Mouse (Mus musculus) heart, embryonic 11.5 days (tissue): ENCODE measurements around the gene Nfkb1. TPM values are rescaled to one million over a fixed set of nuclear protein-coding genes. Genes with fewer than 3 reads are reported as not detected.

Experiments used
- ATAC-seq: fragments of 200-750 bp; cut with Nextera tagmentation; replicated peaks from 2 replicates; pipeline ENCODE4 v1.8.0; 2017; ENCODE audit warnings: moderate library complexity; ENCODE audit not compliant: insufficient number of reproducible peaks, low FRiP score, low TSS enrichment
- H3K27ac ChIP-seq: fragments of 300-500 bp; sonication (generic); 2 replicates; pipeline ENCODE4 v1.5.1; 2014; ENCODE audit warnings: mild to moderate bottlenecking, low read depth, low read length
- H3K27me3 ChIP-seq: fragments of 300-500 bp; sonication (generic); 2 replicates; pipeline ENCODE4 v1.6.1; 2014; ENCODE audit warnings: mild to moderate bottlenecking, low read length, mixed read lengths; ENCODE audit not compliant: control insufficient read depth, insufficient read depth
- H3K36me3 ChIP-seq: fragments of 300-500 bp; sonication (generic); 2 replicates; pipeline ENCODE4 v1.6.1; 2014; ENCODE audit warnings: mild to moderate bottlenecking, low read length, moderate library complexity, mixed read lengths; ENCODE audit not compliant: control insufficient read depth, insufficient read depth
- H3K4me1 ChIP-seq: fragments of 300-500 bp; sonication (generic); 2 replicates; pipeline ENCODE4 v1.6.1; 2014; ENCODE audit warnings: low read length; ENCODE audit not compliant: control insufficient read depth, insufficient read depth
- H3K4me2 ChIP-seq: fragments of 300-500 bp; sonication (generic); 2 replicates; pipeline ENCODE4 v1.6.1; 2014; ENCODE audit warnings: mild to moderate bottlenecking, moderate library complexity
- H3K4me3 ChIP-seq: fragments of 300-500 bp; sonication (generic); 2 replicates; pipeline ENCODE4 v1.5.1; 2014; ENCODE audit warnings: low read depth, low read length
- H3K9ac ChIP-seq: fragments of 300-500 bp; sonication (generic); 2 replicates; pipeline ENCODE4 v1.6.1; 2014; ENCODE audit warnings: mild to moderate bottlenecking, low read depth, low read length, moderate library complexity
- H3K9me3 ChIP-seq: fragments of 300-500 bp; sonication (generic); replicated peaks from 2 replicates; pipeline ENCODE4 v1.6.1; 2016; ENCODE audit warnings: low read length; ENCODE audit not compliant: control insufficient read depth
- WGBS: fragments of 180-500 bp; shearing (Covaris S2); extraction: QIAGEN DNeasy Blood & Tissue Kit; methylation state at CpG from one replicate; pipeline ENCODE4 v1.1.7; 2014; ENCODE audit not compliant: insufficient replicate concordance; 5-methylcytosine and 5-hydroxymethylcytosine counted together
- polyA plus RNA-seq: library from polyadenylated mRNA; unstranded; fragments of >200 nt; fragmentation: Nextera tagmentation; extraction: Ambion mirVana; gene quantifications from 2 replicates; pipeline ENCODE4 v1.2.1, GENCODE M21; 2014

Gene Nfkb1
- polyA plus RNA-seq, 1 experiment from 2014 or later, result 17.8 TPM

GRCm38 (mm10) chr3:135680213-135680843 is 11.0 kb downstream of the Nfkb1 start:
- Histone ChIP-seq H3K27me3 (no peaks in the 10 kb centered on the region), H3K4me3 (no peak overlapping the region), H3K9me3 (no peaks in the 10 kb centered on the region), H3K4me2 (no peak overlapping the region), H3K27ac (no peak overlapping the region), H3K36me3 (no peaks in the 10 kb centered on the region), H3K4me1 (peaks cover 53% of the 10 kb centered on the region), H3K9ac (no peak overlapping the region)
- ATAC-seq, result no peak
- WGBS, result 60% methylated on average over 6 of the region's 6 CpGs

GRCm38 (mm10) chr3:135677064-135677463 is 14.3 kb downstream of the Nfkb1 start:
- H3K27me3 ChIP-seq, result no peaks in the 10 kb centered on the region
- no peak overlapping the region for H3K4me3 ChIP-seq
- H3K36me3 ChIP-seq, result no peaks in the 10 kb centered on the region
- WGBS, result 43% methylated on average over 5 of the region's 5 CpGs
- no peaks in the 10 kb centered on the region for H3K9me3 ChIP-seq
- no peak overlapping the region for H3K9ac ChIP-seq
- H3K27ac ChIP-seq, result no peak overlapping the region
- ATAC-seq, result no peak
- H3K4me1 ChIP-seq, result peaks cover 63% of the 10 kb centered on the region
- no peak overlapping the region for H3K4me2 ChIP-seq

GRCm38 (mm10) chr3:135676364-135676763 is 15.0 kb downstream of the Nfkb1 start:
- Histone ChIP-seq H3K4me2 (no peak overlapping the region), H3K4me3 (no peak overlapping the region), H3K9ac (no peak overlapping the region), H3K27me3 (no peaks in the 10 kb centered on the region), H3K9me3 (no peaks in the 10 kb centered on the region), H3K36me3 (no peaks in the 10 kb centered on the region), H3K27ac (no peak overlapping the region), H3K4me1 (peaks cover 59% of the 10 kb centered on the region)
- 82% methylated on average over 2 of the region's 2 CpGs for WGBS
- no peak for ATAC-seq

- Histone ChIP-seq H3K27me3 (no peaks in the 10 kb centered on the region), H3K4me2 (no peak overlapping the region), H3K27ac (no peak overlapping the region), H3K36me3 (no peaks in the 10 kb centered on the region), H3K9ac (no peak overlapping the region), H3K9me3 (no peaks in the 10 kb centered on the region), H3K4me3 (no peak overlapping the region), H3K4me1 (peaks cover 57% of the 10 kb centered on the region)
- ATAC-seq, result no peak
- WGBS, result 78% methylated on average over 5 of the region's 5 CpGs
These were observed 15.9 kb downstream of the Nfkb1 start for GRCm38 (mm10) chr3:135675480-135675879.

- H3K9ac ChIP-seq, result no peak overlapping the region
- H3K9me3 ChIP-seq, result no peaks in the 10 kb centered on the region
- peaks cover 53% of the 10 kb centered on the region for H3K4me1 ChIP-seq
- H3K27ac ChIP-seq, result 0 out of 2 replicates have a peak overlapping the region, but pooled peaks have one; percentile 11
- WGBS, result 61% methylated on average over 13 of the region's 13 CpGs
- no peak overlapping the region for H3K4me3 ChIP-seq
- no peaks in the 10 kb centered on the region for H3K36me3 ChIP-seq
- no peak for ATAC-seq
- no peaks in the 10 kb centered on the region for H3K27me3 ChIP-seq
- H3K4me2 ChIP-seq, result no peak overlapping the region
These were observed 16.5 kb downstream of the Nfkb1 start for GRCm38 (mm10) chr3:135674716-135675392.

- ATAC-seq, result no peak
- no peaks in the 10 kb centered on the region for H3K9me3 ChIP-seq
- no peaks in the 10 kb centered on the region for H3K27me3 ChIP-seq
- H3K4me1 ChIP-seq, result peaks cover 49% of the 10 kb centered on the region
- peak overlapping the region; percentile 17; the same call in 1 of the 2 replicates for H3K4me2 ChIP-seq
- 23% methylated on average over 7 of the region's 7 CpGs for WGBS
- 0 out of 2 replicates have a peak, but pooled peaks cover 2% of the 10 kb centered on the region for H3K36me3 ChIP-seq
- H3K4me3 ChIP-seq, result no peak overlapping the region
- no peak overlapping the region; the same call in 1 of the 2 replicates for H3K27ac ChIP-seq
- no peak overlapping the region for H3K9ac ChIP-seq
These were observed 17.7 kb downstream of the Nfkb1 start for GRCm38 (mm10) chr3:135673695-135674094.

- peaks cover 45% of the 10 kb centered on the region for H3K4me1 ChIP-seq
- no peak overlapping the region for H3K4me2 ChIP-seq
- H3K4me3 ChIP-seq, result no peak overlapping the region
- H3K9me3 ChIP-seq, result no peaks in the 10 kb centered on the region
- H3K27ac ChIP-seq, result no peak overlapping the region
- WGBS, result 93% methylated on average over 4 of the region's 4 CpGs
- no peak for ATAC-seq
- no peaks in the 10 kb centered on the region for H3K27me3 ChIP-seq
- H3K36me3 ChIP-seq, result 0 out of 2 replicates have a peak, but pooled peaks cover 2% of the 10 kb centered on the region
- no peak overlapping the region for H3K9ac ChIP-seq
These were observed 18.3 kb downstream of the Nfkb1 start for GRCm38 (mm10) chr3:135673041-135673440.

- no peak overlapping the region for H3K9ac ChIP-seq
- H3K27me3 ChIP-seq, result no peaks in the 10 kb centered on the region
- WGBS, result 77% methylated on average over 5 of the region's 5 CpGs
- no peak overlapping the region for H3K27ac ChIP-seq
- H3K36me3 ChIP-seq, result 0 out of 2 replicates have a peak, but pooled peaks cover 2% of the 10 kb centered on the region
- H3K9me3 ChIP-seq, result no peaks in the 10 kb centered on the region
- no peak overlapping the region for H3K4me3 ChIP-seq
- peaks cover 41% of the 10 kb centered on the region for H3K4me1 ChIP-seq
- no peak overlapping the region for H3K4me2 ChIP-seq
- ATAC-seq, result no peak
These were observed 19.2 kb downstream of the Nfkb1 start for GRCm38 (mm10) chr3:135672135-135672534.
